Mouse (Mus musculus): ENCODE results near the gene Appl2.

DNA sequence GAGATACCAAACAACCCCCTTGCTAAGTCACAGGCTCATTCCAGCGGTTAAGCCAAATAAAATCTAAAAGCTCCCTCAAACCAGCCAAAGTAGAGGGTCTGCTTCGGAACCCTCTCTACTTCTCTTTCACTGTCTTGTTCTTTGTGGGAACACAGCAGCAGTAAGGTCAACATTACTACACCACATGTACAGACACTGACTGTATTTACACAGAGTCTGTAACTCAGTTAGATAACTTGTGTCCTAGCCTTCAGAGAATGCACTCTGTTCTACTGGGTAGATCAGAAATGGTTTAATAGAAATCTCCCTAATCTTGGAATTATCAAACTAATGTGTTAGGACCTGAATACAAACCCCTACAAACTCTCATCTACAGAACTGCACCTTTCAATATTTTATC is 12.3 kb downstream of the Appl2 start:
- TF ChIP-seq MYB (IDR thresholded peaks at IDR 0.05; ENCODE audit: low read depth, low read length) (no peak), CTCF (IDR thresholded peaks at IDR 0.05 in 2 of 3, conservative IDR thresholded peaks at IDR 0.05 in 1 of 3; ENCODE audit: control insufficient read depth in 1 of 3, insufficient read depth in 1 of 3, low read depth in 2 of 3, low read length in 3 of 3, poor library complexity in 1 of 3, severe bottlenecking in 1 of 3) (no peak), GATA1 (IDR thresholded peaks at IDR 0.05; ENCODE audit: low read depth, low read length) (no peak), MEF2A (IDR thresholded peaks at IDR 0.05; ENCODE audit: extremely low read depth, insufficient replicate concordance, low read depth, low read length, poor library complexity, severe bottlenecking) (no peak), POLR2A (IDR thresholded peaks at IDR 0.05; ENCODE audit: control insufficient read depth in 1 of 2, insufficient read depth in 1 of 2, low read depth in 1 of 2, low read length in 2 of 2, poor library complexity in 1 of 2) (no peak), SIN3A (IDR thresholded peaks at IDR 0.05; ENCODE audit: low read length) (no peak), ZC3H11A (IDR thresholded peaks at IDR 0.05; ENCODE audit: low read depth, low read length) (no peak)
